Mouse (Mus musculus) heart, postnatal 36 days (tissue): ENCODE measurements around the gene Olfr1201. TPM values are rescaled to one million over a fixed set of nuclear protein-coding genes. Genes with fewer than 3 reads are reported as not detected.

Source experiments
- DNase-seq, 2 experiments: peaks; one replicate each; pipeline ENCODE4 v3.0.0; 2021 to 2022
- intact Hi-C: fragments of 180-260 bp; cut with DNase I; formaldehyde crosslinking; loops from one replicate; pipeline ENCODE4 v1.15.1; 2025
- total RNA-seq, 2 experiments: library from RNA; stranded (reverse); gene quantifications; 2 replicates each; pipeline ENCODE4 v1.2.3; 2021

Gene Olfr1201
- not detected for total RNA-seq

DNA sequence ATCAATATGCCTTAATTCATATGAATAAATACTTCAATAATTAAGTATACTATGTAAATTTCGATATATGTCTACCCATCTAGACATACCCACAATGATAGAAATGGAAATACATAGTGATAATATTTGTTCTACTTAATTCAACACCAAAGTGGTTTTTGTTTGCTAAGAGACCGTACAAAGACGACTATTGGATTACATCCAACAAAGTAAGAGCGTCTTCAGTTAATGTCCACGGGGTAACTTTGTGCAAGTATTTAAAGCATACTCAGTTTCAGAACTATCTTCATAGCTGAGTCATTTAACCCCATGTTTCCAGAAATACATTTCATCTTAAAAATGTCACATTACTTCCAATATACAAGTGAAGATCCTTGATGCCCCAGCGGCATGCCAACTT, at the start of gene Olfr1201:
Gene Olfr1201, plus strand, starts transcription at position 301 of the 400 bp plus-strand sequence.
- intact Hi-C loops: no loop called here
- no peak for DNase-seq

DNA sequence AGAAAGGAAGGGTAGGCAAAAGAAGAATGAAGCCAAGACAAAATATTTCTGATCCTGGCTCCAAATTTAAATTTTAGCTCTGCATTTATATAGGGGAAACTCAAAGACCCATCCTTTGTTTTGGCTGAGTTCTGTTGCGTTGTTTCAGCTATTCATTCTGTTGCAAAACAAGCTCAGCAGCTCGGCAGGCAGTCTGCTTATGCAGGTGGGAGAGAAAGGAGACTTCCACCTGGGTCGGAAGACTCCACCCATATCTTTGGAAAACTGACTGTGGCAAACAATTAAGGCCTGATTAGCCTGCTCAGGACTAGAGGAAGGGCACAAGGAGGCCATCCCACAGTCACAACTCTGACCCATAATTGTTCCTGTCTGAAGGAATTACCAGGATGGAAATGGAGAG, 49.5 kb upstream of the Olfr1201 start:
- intact Hi-C loops: no loop called here
- DNase-seq: no peak

DNA sequence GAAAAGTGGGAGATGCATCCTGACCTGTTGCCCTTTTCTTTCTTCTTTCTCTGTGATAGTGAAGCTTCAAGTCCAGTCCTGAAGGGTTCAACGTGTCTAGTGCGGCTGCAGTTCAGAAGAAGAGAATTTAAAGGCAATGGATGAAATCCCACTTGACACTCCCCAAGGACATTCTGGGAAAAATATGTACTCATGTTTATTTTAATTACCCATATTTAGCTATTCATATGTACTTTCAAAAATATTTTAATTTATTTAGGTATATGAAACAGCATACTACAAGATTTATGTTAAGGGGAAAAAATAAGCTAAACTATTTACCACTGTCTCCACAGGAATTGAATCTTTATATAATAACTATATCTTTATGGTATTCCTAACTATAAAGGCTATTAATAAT, 41.6 kb upstream of the Olfr1201 start, which contains the start of gene Olfr1198:
Gene Olfr1198, minus strand, starts transcription at position 101 of the 400 bp plus-strand sequence.
- intact Hi-C loops: no loop called here
- DNase-seq: no peak

DNA sequence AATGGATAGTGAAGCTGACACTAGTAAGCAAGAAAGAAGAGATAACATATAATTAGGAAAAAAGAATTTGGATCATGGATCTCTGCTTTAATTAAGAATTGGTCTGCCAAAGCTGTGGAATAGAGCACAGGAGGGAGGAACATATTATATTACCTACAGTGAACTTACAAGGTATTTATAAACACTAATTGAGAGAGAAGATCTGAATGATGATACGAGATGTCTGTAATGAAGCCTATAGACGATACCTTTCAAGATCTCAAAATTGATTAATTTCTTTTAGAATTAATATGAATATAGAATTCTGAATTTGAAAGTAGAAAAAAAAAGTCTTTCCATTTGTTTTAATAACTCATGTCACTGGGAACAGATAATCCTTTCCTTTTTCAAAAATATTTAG, 32.5 kb upstream of the Olfr1201 start, which contains the start of gene Olfr1199:
Gene Olfr1199, minus strand, starts transcription at position 101 of the 400 bp plus-strand sequence.
- DNase-seq: no peak
- intact Hi-C loops: no loop called here

DNA sequence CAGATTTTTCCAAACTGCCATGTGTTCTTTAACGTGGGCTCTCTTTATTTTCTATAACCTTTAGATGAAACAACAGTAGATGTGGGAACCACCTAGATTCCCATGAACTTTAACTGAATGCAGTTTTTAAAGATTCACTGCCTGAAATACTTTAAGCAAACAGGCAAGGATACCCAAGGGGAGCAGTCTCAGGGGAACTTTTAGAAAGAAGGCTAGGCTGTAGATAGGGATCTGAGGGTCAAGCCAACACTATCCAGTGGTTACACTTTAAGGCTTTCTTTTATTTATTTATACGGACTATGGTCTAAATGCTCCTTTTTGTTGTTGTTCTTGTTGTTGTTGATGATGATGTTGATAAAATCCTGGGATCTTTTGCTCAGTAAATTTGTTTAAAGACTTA, 22.4 kb upstream of the Olfr1201 start, which contains the start of gene Olfr1200:
Gene Olfr1200, minus strand, starts transcription at position 101 of the 400 bp plus-strand sequence.
- DNase-seq: no peak
- intact Hi-C loops: no loop called here

DNA sequence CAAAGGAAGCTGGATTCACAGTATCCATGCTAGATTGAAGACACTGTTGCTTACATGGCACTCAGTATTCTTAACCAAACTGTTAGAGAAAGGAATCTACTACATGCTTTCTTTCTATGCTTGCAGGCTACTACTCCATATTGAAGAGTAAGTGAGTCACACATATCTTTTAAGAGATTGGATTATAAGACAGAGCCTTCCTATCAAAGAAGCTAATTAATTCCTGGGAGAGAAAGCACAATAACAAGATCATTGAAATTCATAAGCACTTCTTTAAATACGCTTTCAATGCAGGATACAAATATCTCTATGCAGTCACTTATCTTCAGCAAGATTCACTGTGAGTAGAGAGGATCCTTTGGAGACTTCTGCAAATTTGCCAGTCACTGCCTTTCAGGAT, 21.4 kb downstream of the Olfr1201 start, which contains the start of gene Olfr1202:
Gene Olfr1202, plus strand, starts transcription at position 301 of the 400 bp plus-strand sequence.
- intact Hi-C loops: no loop called here
- DNase-seq: no peak

DNA sequence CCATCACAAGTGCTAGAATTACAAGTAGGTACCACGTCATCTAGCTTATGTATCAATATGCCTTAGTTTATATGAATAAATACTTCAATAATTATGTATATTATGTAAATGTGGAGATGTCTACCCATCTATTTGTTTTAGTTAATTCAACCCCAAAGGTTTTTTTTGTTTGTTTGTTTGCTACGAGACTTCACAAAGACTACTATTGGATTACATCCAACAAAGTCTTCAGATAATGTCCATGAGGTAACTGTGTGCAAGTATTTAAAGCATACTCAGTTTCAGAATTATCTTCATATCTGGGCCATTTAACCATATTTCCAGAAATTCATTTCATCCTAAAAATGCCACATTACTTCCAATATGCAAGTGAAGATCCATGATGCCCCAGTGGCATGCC, 36.6 kb downstream of the Olfr1201 start, which contains the start of gene Olfr1205:
Gene Olfr1205, plus strand, starts transcription at position 301 of the 400 bp plus-strand sequence.
- DNase-seq: no peak
- intact Hi-C loops: no loop called here

DNA sequence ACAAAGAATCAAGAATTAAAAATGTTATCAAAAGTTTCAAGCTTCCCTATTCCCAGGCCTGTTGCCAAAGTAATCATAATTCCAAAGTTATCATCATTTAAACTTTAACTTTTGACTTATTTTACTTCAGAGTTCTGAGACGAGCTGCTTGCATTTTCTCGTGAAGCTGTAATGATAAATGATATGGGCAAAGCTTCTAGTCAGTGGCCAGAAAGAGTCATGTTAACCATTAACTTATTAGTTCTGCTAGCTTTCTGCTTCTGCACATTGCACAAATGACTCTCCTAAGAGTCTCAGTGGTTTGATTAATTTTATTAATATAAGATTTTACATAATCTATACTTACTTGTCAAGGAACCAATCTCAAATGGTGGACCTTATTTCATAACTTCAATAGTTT, 45.6 kb downstream of the Olfr1201 start:
- no peak for DNase-seq
- intact Hi-C loops: no loop called here

Other genes starting within 250 kb of the Olfr1201 start
- not detected for gene Olfr1188, start 236.1 kb upstream of the Olfr1201 start, total RNA-seq
- gene Olfr1189, start 206.6 kb upstream of the Olfr1201 start, total RNA-seq: not detected
- gene Olfr1191-ps1, start 152.5 kb upstream of the Olfr1201 start, total RNA-seq: not detected
- gene Olfr1192-ps1, start 144.5 kb upstream of the Olfr1201 start, total RNA-seq: not detected
- not detected for gene Olfr1193, start 117.4 kb upstream of the Olfr1201 start, total RNA-seq
- not detected for gene Olfr1195, start 103.8 kb upstream of the Olfr1201 start, total RNA-seq
- gene Olfr1196, start 88.4 kb upstream of the Olfr1201 start, total RNA-seq: not detected
- gene Olfr1197, start 60.7 kb upstream of the Olfr1201 start, total RNA-seq: not detected
- not detected for gene Olfr1198, start 41.7 kb upstream of the Olfr1201 start, total RNA-seq
- not detected for gene Olfr1199, start 32.6 kb upstream of the Olfr1201 start, total RNA-seq
- gene Olfr1200, start 22.5 kb upstream of the Olfr1201 start, total RNA-seq: not detected
- gene Olfr1202, start 21.5 kb downstream of the Olfr1201 start, total RNA-seq: not detected
- not detected for gene Olfr1205, start 36.7 kb downstream of the Olfr1201 start, total RNA-seq
- gene Olfr1204, start 56.3 kb downstream of the Olfr1201 start, total RNA-seq: not detected
- gene Olfr1206, start 70.2 kb downstream of the Olfr1201 start, total RNA-seq: not detected
- gene Olfr1208, start 109.3 kb downstream of the Olfr1201 start, total RNA-seq: not detected
- not detected for gene Olfr1209, start 122.1 kb downstream of the Olfr1201 start, total RNA-seq
- gene Olfr1211, start 145.1 kb downstream of the Olfr1201 start, total RNA-seq: not detected
- not detected for gene Olfr1212, start 160.9 kb downstream of the Olfr1201 start, total RNA-seq
- not detected for gene Gm13762, start 187.2 kb downstream of the Olfr1201 start, total RNA-seq
- gene Olfr1214, start 199.6 kb downstream of the Olfr1201 start, total RNA-seq: not detected
- not detected for gene Olfr1215, start 213.9 kb downstream of the Olfr1201 start, total RNA-seq
- gene Olfr1216, start 225.3 kb downstream of the Olfr1201 start, total RNA-seq: not detected
- not detected for gene Olfr1217, start 239.0 kb downstream of the Olfr1201 start, total RNA-seq